Mouse (Mus musculus): ENCODE measurements around the gene Kif1a. TPM values are rescaled to one million over a fixed set of nuclear protein-coding genes. Genes with fewer than 3 reads are reported as not detected.

Gene Kif1a
- total RNA-seq, 2 experiments from 2014 or later, result 1.5 to 1.7 TPM

DNA sequence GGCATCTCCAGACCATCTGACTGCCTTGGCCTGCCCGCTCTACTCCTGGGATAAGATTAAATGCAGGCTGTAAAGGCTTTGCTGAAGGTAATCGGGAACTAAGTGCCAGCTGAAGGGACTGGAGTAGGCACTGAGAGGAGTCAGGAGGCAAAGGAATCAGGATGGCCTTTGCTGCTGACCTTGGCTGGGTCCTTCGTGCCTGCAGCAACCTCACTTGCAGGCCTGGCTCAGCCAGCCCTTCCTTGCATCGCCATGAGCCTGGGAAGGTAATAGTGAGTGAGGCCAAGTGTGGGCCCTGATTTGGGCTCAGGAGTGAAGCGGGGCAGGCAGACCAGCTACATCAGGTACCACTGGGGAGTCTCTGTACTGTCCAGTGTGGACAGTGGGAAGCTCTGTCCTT, 2.8 kb downstream of the Kif1a start:
- DNase-seq, result no peak

DNA sequence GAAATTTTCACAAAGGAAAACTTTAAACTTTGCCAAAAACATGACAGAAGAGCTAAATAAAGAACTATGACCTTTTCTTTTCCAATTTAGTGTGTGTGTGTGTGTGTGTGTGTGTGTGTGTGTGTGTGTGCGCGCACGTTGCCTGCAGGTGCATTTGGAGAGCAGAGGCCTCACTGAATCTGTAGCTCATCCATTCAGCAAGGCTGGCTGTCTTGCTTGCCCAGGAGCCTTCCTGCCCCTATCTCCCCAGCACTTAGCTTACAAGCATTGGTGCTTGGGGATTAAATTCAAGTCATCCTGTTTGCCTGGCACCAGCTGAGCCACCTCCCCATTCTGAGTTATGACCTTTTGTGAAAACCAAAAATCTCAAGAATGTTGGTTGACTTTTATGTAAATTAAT, 9.2 kb downstream of the Kif1a start:
- DNase-seq, result no peak

DNA sequence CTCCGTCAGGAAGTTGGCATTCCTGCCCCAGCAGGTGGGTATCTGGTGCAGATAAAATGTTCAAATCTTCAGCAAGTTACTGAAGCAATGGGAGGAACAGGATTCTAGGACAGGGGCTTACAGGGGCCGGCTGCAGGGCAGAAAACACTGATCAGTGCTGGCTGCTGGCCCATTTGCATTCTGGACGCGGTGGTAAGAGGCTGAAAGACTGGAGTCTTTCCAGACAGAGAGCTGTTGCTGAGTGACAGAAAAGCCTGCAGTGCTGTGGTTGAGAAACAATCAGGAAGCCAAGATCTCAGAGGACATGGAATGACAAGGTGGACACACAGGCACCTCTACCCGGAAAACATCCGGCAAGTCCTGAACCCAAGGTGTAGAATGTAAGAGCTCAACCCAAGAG, 16.6 kb downstream of the Kif1a start:
- no peak for DNase-seq

DNA sequence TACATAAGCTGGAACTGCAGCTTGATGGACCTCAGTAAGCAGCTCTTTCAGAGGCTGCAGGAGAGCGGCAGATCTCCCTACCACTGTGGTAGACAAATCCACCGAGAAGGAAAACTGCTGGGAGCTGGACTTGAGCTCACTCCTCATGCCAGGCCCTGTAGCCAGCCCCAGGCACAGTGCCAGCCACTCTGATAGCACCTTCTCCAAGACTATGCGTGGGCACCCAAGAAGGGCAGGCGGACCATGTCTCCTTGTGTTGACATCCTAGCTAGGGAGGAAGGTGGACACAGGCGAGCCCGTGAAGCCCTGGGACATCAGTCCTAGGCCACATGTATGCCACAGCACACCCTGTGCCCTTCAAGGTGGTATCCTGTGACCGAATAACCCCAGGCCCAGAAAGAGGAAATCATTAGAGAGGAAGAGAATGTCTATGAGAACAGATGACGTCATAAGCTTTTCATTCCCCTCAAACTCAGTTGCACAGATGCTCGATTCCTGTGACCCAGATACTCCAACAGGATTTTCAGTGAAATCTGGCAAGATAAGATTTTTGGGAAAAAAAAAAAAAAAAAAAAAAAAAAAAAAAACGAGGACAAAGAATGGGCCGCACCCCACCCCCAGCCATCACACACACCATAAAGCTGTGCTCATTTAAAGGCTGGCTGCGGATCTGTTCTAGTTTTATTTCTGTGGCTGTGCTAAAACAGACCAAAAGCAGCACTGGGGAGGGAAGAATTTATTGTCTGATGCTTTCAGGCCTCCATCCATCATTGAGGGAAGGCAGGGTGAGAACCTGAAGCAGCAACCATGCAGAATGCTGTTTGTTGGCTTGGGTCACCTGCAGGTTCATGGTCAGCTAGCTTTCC, 18.1 kb downstream of the Kif1a start:
- DNase-seq, result no peak

DNA sequence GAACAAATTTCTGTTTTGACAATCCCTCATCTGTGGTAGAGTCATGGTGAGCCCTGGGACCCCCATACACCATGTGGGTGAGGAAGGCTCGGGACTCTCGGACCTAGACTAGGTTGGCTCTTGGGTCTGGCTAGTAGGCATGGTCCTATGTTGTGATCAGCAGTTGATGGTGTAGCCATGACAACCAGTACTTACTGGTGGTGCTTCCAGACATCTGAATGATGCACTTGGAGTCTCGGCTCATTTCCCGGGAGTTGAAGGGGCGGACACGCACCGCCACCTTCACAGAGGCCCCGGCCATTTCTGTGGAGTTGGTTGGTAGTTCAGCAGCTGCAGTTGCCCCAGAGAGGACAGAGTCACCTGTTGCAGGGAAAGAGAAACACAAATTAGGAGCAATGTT, 19.6 kb downstream of the Kif1a start:
- DNase-seq, result no peak

DNA sequence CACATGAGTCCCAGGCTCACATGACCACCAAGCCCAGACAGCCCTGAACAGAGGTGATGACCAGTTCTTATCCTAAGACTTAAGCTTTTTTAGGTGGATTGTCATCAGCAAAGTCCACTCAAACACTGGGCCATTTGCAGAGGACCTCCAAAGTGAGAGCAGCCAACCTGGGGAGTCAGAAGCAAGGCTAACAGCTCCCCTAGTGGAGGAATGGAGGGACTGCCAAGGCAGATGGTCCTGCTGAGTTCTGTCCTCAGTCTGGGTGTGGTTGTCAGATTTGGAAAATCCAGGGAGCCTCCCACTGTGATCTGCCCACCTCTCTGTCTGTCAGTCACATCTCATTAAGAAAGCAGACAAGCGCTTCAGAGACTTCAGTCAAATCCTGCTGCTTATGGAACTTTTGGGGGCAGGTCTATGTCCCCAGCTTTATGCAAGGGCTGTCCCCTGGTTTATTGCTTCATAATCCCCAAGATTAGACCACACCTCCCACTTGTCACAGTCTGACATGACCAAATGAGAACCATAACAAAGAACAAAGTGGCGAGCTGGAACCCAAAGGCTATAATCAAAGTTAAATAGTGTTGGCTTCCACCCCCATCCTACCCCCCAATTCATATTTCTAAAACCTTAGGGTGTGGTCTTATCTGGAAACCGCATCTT, 20.7 kb downstream of the Kif1a start:
- no peak for DNase-seq

DNA sequence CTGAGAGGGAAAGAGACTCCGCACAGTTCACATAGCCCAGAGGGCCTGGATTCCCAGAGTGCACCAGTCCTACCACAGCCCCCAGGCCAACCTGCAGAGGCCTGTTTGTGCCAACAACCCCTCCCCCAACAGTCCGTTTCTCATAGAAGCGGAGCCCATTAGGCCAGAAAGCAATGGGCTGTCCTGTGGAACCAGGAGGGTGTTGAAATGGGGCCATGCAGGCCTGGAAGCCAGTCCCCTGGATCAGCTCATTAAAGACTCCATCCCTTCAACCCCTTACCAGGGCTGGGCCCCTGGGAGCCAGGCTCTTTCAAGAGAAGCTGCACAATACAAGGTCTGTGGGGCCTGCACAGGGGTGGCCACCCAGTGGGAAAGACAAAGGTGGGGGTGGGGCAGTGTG, 22.1 kb downstream of the Kif1a start:
- DNase-seq, result no peak

DNA sequence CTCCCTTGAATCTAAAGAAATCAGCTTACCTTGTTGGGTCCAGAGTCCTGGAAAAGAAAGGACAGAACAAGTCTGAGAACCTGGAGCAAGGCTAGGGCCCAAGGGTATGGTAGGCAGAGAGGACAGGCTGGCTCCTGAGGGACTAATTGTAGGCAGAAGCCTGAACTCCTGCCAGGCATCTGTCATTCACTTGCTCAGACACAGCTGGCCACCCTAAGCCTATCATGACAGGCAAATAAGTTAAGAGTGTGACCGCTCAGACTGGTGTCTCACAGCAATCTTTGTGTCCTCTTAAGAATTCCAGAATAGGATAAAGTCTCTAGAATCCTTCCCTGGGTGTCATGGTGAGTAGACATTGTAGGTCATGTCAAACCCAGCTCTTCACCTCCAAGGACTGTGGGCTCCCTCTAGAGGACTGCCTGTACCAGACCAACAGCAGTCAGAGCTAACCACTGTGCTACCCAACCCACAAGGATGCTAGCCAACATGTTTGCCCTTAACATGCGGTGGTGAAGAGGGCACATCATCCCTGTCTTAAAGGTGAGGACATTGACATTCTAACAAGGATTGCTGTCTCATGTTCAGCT, 29.4 kb downstream of the Kif1a start:
- DNase-seq, result no peak

DNA sequence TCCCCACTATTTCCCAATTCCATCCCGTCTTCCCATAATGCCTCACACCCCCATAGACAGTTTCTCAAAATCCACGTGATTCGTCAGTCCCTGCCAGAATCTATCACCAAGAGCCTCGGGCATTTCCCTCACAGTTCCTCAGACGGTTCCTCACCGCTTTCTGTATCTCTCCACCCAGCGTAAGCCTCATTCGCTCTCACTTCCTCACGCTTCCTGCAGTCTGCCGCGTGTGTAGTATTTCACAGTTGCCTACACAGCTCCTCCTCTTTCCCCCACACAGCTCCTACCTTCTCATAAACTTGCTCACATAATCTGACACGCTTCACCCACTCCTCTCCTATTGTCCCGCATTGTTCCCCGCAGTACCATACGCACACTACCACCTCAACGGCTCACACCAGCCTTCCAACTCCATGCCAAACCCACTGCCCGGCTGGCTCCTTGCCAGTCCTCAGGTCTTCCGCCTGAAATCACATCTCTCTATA, 30.2 kb downstream of the Kif1a start:
- DNase-seq, result no peak

DNA sequence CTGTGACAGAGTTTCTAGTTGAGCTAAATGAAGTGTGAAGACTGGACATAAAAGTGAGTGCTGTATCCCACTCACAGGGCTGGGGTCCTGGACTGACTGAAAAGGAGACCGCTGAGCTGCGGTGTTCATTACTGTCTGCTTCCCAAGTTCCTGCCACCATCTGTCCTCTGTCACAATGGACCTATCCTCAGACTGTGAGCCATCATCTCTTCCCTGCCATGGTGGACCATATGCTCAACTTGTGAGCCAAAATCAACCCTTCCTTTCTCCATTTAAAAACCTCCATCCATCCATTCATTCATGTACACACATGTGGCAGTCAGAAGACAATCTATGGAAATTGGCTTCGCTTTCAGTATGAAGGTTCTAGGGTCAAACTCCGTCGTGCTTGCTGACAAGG, 30.9 kb downstream of the Kif1a start:
- no peak for DNase-seq

DNA sequence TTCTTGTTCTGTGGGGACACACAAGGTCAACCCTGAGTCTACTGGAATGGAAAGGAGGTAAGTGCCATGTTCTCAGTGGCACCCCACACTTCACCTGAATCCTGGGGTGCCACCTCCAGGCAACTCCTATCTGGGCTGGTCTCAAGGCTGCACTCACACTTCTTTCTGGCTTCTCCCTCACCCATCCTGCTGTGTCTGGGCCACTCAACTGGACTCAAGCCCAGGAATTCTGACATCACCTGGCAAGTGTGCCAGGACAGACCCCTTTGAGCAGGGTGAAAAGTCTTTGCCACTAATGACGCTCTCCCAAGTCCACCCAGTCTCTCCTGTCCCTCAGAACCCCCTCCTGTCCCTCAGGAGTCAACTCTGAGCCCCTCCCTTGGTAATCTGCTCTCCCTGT, 33.2 kb downstream of the Kif1a start:
- no peak for DNase-seq

DNA sequence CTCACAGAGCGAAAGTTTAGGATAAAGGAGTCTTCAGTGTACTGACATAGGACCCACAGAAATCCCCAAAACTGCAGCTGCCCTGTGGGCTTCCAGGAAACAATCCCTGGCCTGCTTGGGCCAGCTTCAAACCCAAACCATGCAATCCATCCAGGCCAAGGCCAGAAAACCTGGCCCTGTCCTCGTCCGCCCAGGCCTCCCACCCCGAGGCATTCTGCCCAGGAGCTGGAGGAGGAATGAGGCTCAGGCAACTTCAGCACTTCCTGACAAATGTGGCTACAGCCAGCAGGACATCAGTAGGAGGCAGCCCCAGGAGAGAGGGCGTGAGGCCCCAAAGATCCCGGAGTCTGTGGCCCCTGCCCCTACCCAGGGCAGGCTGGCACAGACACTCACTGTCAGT, 36.1 kb downstream of the Kif1a start:
- no peak for DNase-seq

DNA sequence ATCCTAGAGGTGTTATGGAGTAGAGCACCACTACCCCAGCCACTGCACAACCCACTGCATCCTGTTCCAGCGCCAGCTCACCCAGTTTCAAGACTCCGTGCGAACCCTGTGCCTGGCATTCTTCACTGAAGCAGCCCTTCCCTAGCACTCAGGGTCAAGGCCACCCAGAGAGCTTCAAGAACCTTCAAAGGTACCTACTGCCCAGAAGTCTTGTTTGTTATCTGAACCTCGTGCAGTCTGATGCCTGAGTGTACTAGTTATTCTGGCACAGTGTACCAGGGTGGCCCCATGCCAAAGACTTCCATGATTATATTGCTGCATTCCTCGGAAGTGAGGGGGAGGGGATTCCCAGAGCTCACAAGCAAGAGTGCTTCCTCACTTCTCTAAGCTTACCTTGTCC, 38.1 kb downstream of the Kif1a start:
- no peak for DNase-seq

DNA sequence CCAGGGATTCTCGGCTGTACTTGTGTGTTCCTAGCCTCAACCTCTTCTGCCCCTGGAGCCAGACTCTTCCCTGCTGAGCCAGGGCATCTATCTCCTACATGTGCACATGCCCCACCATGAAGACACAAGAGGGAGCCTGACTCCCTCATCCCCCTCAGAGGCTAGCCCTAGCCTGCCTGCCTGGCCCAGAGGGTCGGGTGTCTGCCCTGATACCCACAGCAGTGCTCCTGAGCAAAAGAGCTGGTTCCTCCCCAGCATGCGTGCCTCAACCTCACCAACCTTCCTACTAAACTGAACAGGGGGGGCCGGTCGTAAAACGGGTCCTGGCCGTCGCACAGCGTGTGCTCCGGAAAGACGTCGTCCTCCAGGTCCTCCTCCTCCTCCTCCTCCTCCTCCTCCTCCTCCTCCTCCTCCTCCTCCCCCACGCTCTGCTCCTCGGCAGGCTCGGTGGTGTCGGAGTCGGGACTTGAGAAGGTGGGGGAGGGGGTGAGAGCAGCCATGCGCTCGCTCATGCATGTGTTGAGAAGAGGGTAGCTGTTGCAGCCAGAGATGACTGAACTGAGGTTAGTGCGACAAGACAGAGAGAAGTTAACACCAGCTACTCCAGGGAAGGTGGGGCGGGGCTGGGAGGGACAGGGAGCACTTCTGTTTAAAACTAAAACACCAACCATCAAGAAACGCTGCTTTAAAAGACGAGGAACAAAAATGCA, 50.5 kb downstream of the Kif1a start:
- no peak for DNase-seq

DNA sequence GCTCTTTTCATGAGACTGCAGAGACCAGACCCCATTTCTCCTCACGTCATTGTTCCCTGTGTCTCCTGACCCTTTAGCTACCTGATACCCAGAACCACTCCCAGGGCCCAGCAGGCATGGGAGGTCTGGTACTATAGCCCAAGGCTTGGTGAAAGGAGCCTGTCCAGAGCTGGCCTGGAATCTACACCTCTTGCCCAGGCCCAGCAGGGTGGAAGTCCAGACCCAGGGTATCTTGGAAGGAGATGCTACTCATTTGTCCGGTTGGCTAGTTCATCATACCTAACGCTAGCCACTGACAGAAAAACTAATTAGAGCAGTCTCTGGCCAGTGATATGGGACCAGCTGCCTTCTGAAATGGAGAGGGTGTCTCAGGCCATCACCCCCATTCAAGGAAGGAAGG, 51.7 kb downstream of the Kif1a start:
- no peak for DNase-seq

DNA sequence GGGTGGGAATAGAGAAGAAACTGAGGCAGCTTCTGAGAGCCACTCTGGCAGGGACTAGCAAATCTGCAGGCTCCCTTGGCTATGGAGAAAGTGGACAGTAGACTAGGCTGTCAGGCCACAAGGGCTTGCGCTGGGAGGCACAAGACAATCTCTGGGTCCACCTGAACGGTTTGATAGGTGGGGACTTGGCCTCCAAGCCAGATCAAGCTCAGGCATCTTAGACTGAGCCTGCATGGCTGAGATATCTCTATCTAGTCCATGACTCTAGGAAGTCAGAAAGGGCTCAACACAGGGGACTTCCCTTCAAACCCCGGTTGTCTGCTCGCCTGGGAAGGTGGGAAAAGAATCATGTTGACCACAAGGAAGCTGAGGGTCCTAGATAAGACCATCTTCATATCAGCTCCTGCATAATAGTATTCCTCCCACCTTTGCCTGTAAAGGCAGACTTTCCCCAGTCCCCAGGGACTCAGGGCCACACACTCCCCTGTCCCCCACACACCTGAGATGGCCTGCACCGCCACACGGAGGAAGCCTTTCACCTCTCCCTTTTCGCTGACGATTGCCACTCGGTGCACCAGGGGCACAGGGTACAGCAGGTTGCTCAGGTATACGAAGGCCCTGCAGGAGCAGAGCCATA, 55.5 kb downstream of the Kif1a start:
- no peak for DNase-seq

DNA sequence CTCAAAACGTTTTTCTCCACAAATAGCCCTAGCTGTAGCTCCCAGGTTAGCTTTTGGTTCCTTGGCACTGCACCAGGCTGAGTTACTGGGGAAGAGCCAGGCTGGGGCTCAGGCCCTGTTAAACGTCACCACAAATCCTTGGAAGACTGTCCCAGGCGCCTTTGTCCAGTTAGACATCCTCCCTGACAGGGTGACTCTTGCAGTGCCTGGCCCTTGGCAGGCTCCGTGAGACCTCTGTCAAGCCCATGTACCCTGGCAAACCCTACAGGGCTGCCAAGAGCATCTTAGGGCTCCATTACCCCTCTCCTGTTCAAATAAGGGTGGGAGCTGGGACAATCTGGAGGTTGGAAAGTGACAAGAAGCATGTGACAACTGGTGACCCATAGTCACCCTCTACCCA, 65.8 kb downstream of the Kif1a start:
- no peak for DNase-seq

DNA sequence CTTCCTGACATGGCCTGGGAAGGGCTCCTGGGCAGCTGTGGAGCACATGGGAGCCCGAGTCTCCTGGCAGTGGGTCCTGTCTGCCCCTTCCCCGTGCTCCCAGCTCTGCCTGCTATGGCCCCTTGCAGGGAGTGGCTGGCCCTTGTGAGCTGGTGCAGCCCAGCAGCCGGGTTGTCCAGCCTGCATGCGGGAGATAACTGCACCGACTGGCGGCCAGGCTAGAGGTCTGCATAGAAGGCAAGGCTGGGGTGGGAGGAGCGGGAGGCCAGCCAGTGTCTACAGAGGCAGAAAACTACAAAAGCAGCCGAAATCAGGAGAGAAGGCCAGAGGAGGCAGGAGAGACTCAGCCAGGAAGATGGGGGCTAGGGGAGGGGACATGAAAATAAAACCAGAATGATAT, 67.8 kb downstream of the Kif1a start:
- DNase-seq, result no peak

DNA sequence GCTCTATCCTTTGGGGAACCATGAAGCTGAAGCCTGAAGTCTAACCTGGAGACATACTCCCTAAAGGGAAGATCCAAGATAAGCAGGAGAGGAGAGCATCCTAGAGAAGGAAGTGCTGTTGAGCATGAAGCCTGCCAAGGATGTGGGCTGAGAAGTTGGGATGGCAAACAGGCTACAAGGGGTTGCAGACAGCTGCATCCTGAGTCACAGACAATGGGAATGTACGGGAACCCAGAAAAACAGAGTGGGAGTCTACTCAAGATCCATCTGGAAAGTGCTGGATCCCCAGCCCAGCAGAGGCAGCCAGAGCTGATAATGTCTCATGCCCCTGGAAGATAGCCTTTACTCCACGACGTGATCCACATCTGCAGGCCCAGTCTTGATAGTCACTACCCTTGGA, 70.6 kb downstream of the Kif1a start:
- DNase-seq, result no peak

DNA sequence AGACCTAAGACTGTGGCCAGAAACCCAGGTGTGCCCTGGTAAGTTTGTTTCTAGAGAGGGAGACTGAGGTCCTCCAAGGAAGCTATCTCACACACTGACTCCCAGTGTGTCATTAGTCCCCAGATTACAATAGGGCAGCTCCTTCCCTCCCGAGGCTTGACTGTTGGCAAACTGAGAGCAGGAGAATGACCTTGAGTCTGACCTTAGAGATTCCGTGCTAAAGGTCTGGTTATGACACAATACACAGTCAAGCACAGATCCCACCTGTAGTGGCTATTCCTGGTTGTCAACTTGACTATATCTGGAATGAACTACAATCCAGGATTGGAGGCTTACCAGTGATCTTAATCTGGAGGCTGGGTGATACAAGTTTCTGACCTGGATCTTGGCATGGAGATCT, 71.7 kb downstream of the Kif1a start:
- no peak for DNase-seq

DNA sequence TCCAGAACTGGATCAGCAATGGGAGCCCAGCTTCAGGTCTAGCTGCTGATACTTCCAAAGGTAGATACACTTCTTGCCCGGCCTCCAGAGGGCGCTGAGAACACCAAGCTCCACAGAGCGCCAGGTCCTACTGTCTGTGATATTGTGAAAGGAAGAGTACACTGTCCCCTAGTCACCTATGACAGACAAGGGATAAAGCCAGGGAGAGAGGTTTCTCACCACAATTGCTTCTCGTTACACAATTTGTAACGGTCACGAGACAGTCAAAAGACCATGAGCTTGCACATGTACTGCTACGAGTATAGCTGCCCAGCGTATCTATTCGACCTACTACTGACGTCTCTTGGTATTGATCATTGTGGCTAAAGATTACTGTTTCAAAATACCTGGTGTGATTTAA, 72.4 kb downstream of the Kif1a start:
- DNase-seq, result no peak

DNA sequence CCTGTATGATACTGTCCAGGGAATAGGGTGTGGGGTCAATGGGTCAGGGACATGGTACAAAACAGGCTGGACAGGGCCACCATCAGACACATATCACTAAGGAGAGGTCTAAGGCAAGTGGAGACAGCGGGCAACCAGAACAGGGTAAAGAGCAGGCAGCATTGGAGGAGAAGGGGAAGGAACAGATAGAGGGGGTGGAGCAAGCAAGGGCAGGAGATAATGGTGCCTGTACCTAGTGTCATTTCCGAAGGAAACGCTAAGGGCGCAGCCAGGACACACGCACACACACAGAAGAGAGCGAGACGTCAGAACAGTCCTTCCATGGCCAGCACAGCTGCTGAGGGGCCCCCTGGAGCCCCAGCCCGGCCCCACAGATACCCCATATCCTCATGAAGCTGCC, 75.2 kb downstream of the Kif1a start:
- DNase-seq, result no peak
